8 mouse cellular contexts compared by ENCODE assay signal in genomic region chr17:58959905-58960304, GRCm38 (mm10). TPM values are rescaled to one million over a fixed set of nuclear protein-coding genes. Genes with fewer than 3 reads are reported as not detected.
DNase-seq lines count a peak whose midpoint lies in the region; ATAC-seq lines count a peak whose summit lies in the region.

No protein-coding gene starts in this region.

- 21% methylated on average over 3 of the region's 3 CpGs for WGBS in heart, embryonic 12.5 days

- DNase-seq in heart, adult 18-20 months = peak; percentile 1 to 5
- DNase-seq in urinary bladder, postnatal 36 days (ENCODE audit: low spot score in 2 of 2) = peak; percentile 1 to 29
- no peak for DNase-seq in urinary bladder, adult 2 months (ENCODE audit: low spot score)
- peak; percentile 32 for DNase-seq in embryo, embryonic 9.5 days (ENCODE audit: extremely low spot score)
- DNase-seq in layer of hippocampus, adult 9-10 months (ENCODE audit: low spot score) = peak; percentile 3
- DNase-seq in ovary, postnatal 36 days (ENCODE audit: low spot score) = peak; percentile 25
- no peak for DNase-seq in T-cell, adult 2 months (ENCODE audit: low spot score)

- H3K27ac ChIP-seq in heart, embryonic 12.5 days (ENCODE audit: poor library complexity, severe bottlenecking) = no peak overlapping the region

- no peaks in the 10 kb centered on the region for H3K27me3 ChIP-seq in heart, embryonic 12.5 days (replicated peaks)

- ATAC-seq in heart, embryonic 12.5 days (ENCODE audit: insufficient number of reproducible peaks, low FRiP score) = no peak

- H3K4me2 ChIP-seq in heart, embryonic 12.5 days = no peak overlapping the region

- H3K4me3 ChIP-seq in heart, embryonic 12.5 days = no peak overlapping the region

- H3K9me3 ChIP-seq in heart, embryonic 12.5 days (replicated peaks) = no peaks in the 10 kb centered on the region

- no peaks in the 10 kb centered on the region for H3K36me3 ChIP-seq in heart, embryonic 12.5 days

- H3K4me1 ChIP-seq in heart, embryonic 12.5 days (replicated peaks) = no peaks in the 10 kb centered on the region

- no peak overlapping the region for H3K9ac ChIP-seq in heart, embryonic 12.5 days

RNA-seq across cellular contexts. Expression of gene Pdzph1, which starts 31.3 kb away (rescaled TPM):
- not detected for total RNA-seq in heart, adult 18-20 months (2021)
- not detected in 2 replicates for polyA plus RNA-seq in heart, embryonic 12.5 days (2016; fragmentation: Nextera tagmentation; extraction: Ambion mirVana)
- not detected in 2 replicates for polyA plus RNA-seq in urinary bladder, adult 2 months (2012; rRNA removed)

RNA-seq across cellular contexts. Expression of gene Nudt12, which starts 53.3 kb away (rescaled TPM):
- total RNA-seq in heart, adult 18-20 months (2021) = 10 to 100 TPM; 16.6 to 17.4 TPM
- polyA plus RNA-seq in heart, embryonic 12.5 days (2016; fragmentation: Nextera tagmentation; extraction: Ambion mirVana) = 7.6 and 7.8 TPM in 2 replicates
- polyA plus RNA-seq in urinary bladder, adult 2 months (2012; rRNA removed) = 6.2 and 6.6 TPM in 2 replicates

Comparison
In these comparisons a context has a peak if more than half of its experiments do, and no peak if none do; other contexts are left out.
1. DNase-seq: peak in heart, adult 18-20 months (2 of 2), urinary bladder, postnatal 36 days (2 of 2), embryo, embryonic 9.5 days (single experiment), layer of hippocampus, adult 9-10 months (single experiment) and ovary, postnatal 36 days (single experiment); none in urinary bladder, adult 2 months (single experiment) and T-cell, adult 2 months (single experiment).